Mouse (Mus musculus): ENCODE data around the gene Cckbr.

DNA sequence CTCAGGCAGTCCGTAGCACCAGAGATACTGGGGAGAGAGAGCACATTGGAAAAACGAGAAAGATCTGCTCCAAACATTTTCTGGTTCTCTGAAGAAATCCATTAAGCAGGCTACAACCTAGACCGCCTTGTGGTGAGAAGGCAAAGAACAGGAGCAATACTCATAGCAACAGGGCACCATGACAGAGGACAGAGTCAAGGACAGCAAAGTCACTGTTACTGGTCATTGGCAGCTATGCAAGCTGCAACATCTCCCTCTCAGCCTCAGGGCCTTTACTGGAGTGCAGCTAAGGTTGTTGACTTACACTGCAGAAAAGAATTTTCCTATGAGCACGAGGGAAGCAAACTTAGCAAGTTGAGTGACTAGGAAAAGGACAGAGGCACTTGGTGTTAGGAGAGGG lies 81.7 kb downstream of the Cckbr start:
- TF ChIP-seq POLR2A (IDR thresholded peaks at IDR 0.05; ENCODE audit: borderline replicate concordance, extremely low read depth, low read depth, low read length), result no peak
- TF ChIP-seq CTCF (IDR thresholded peaks at IDR 0.05; ENCODE audit: insufficient read depth, low read length), result no peak

Data from lung, adult 2 months (tissue).